Mouse (Mus musculus) limb, embryonic 15.5 days (tissue): Measurements from ENCODE around the gene Baiap2l2. TPM values are rescaled to one million over a fixed set of nuclear protein-coding genes. Genes with fewer than 3 reads are reported as not detected.

ENCODE experiments used
- ATAC-seq: fragments of 200-750 bp; cut with Nextera tagmentation; 2 replicates; pipeline ENCODE4 v1.8.0; 2017; ENCODE audit warnings: low read depth, moderate TSS enrichment; ENCODE audit not compliant: insufficient number of reproducible peaks, low FRiP score, low TSS enrichment
- H3K27ac ChIP-seq: fragments of 300-500 bp; sonication (generic); 2 replicates; pipeline ENCODE4 v1.5.1; 2015; ENCODE audit warnings: moderate library complexity, mild to moderate bottlenecking, inconsistent platforms
- H3K27me3 ChIP-seq: fragments of 300-500 bp; sonication (generic); 2 replicates; pipeline ENCODE4 v1.6.1; 2015; ENCODE audit warnings: inconsistent platforms
- H3K36me3 ChIP-seq: fragments of 300-500 bp; sonication (generic); 2 replicates; pipeline ENCODE4 v1.6.1; 2015; ENCODE audit warnings: inconsistent platforms
- H3K4me1 ChIP-seq: fragments of 300-500 bp; sonication (generic); 2 replicates; pipeline ENCODE4 v1.6.1; 2015; ENCODE audit warnings: inconsistent platforms
- H3K4me2 ChIP-seq: fragments of 300-500 bp; sonication (generic); 2 replicates; pipeline ENCODE4 v1.6.1; 2015; ENCODE audit warnings: mild to moderate bottlenecking, inconsistent platforms
- H3K4me3 ChIP-seq: fragments of 300-500 bp; sonication (generic); 2 replicates; pipeline ENCODE4 v1.5.1; 2015; ENCODE audit warnings: mild to moderate bottlenecking, inconsistent platforms
- H3K9ac ChIP-seq: fragments of 300-500 bp; sonication (generic); 2 replicates; pipeline ENCODE4 v1.6.1; 2015; ENCODE audit warnings: inconsistent platforms
- H3K9me3 ChIP-seq: fragments of 300-500 bp; sonication (generic); 2 replicates; pipeline ENCODE4 v1.6.1; 2016; ENCODE audit warnings: inconsistent platforms
- WGBS: fragments of 180-500 bp; shearing (Covaris S2); methylation state at CpG from one replicate; pipeline ENCODE4 v1.1.7; 2015; 5-methylcytosine and 5-hydroxymethylcytosine counted together
- polyA plus RNA-seq: library from polyadenylated mRNA; unstranded; fragments of >200 nt; fragmentation: Nextera tagmentation; extraction: Ambion mirVana; gene quantifications from 2 replicates; pipeline ENCODE4 v1.2.1, GENCODE M21; 2015

Gene Baiap2l2
- polyA plus RNA-seq, result 17.2 and 19.7 TPM in 2 replicates

DNA sequence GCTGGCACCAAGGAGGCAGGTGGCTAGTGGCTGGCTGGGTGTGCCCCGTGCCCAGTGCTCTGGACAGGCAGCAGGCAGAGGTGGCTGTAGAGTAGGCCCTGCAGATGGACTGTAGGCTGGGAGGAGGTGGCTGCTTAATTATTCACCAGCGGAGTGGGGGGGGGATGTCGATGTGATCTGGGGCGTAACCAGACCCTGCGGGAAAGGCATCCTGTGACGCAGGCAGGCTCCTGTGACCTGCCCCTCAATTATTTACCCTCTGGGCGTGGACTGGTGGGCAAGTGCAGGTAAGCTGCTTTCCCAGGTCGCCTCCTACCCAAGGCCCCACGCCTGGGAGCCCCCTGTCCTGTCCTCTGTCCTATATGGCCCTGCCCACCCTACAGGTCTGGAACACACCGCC lies at the start of gene Baiap2l2:
TSS of gene Baiap2l2 (minus strand) at position 139 of the 400 bp plus-strand sequence.
- ATAC-seq, result no peak
- Histone ChIP-seq H3K4me2 (no peak within 1 kb of the TSS), H3K36me3 (peaks cover 23% of the 10 kb centered on the region; the same call in 1 of the 2 replicates), H3K4me3 (no peak within 1 kb of the TSS), H3K9me3 (no peaks in the 10 kb centered on the region), H3K9ac (no peak within 1 kb of the TSS), H3K27me3 (no peaks in the 10 kb centered on the region), H3K4me1 (peaks cover 9% of the 10 kb centered on the region; the same call in 1 of the 2 replicates), H3K27ac (no peak within 1 kb of the TSS)
- WGBS, result 64% methylated on average over 10 of the region's 10 CpGs

DNA sequence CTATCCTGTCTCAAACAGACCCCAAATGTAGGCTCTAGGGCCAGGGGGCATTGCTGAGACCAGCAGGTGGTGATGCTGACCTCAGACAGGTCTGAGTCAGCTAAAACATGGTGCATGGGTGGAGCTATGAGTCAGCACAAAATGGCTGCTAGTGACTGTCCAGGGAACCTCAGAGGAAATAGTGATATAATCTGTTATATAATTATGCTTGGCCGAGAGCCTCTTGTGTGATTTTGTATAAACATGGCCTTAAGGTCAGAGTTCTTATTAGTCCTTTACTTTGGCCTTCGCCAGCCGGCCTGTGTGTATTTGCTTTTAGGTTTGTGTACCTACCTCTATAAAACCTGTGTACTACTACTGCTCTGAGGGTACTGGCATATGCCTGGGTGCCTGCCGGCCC lies 48.1 kb upstream of the Baiap2l2 start:
- Histone ChIP-seq H3K9ac (no peak overlapping the region), H3K27ac (no peak overlapping the region), H3K4me3 (no peak overlapping the region), H3K36me3 (no peaks in the 10 kb centered on the region), H3K27me3 (no peaks in the 10 kb centered on the region), H3K4me2 (no peak overlapping the region), H3K4me1 (no peaks in the 10 kb centered on the region), H3K9me3 (no peaks in the 10 kb centered on the region)
- WGBS, result 63% methylated on average over 4 of the region's 4 CpGs
- no peak for ATAC-seq

DNA sequence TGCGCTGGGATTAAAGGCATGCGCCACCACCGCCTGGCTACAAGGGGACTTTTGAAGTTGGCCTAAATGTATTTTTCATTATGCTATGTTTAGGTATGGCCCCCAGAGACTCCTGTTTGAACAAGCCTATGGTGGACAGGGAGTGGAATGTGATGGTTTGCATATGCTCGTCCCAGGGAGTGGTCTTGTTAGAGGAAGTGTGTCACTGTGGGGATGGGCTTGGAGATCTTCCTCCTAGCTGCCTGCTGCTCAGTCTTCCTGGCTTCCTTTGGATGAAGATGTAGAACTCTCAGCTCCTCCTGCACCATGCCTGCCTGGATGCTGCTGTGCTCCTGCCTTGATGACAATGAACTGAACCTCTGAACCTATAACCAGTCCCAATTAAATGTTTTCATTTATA lies 45.2 kb upstream of the Baiap2l2 start:
- ATAC-seq, result no peak
- WGBS, result 62% methylated on average over 4 of the region's 4 CpGs
- H3K36me3 ChIP-seq, result no peaks in the 10 kb centered on the region
- no peak overlapping the region for H3K4me2 ChIP-seq
- no peaks in the 10 kb centered on the region for H3K27me3 ChIP-seq
- H3K9ac ChIP-seq, result no peak overlapping the region
- H3K27ac ChIP-seq, result no peak overlapping the region
- no peak overlapping the region for H3K4me3 ChIP-seq
- no peaks in the 10 kb centered on the region for H3K9me3 ChIP-seq
- H3K4me1 ChIP-seq, result peaks cover 13% of the 10 kb centered on the region

DNA sequence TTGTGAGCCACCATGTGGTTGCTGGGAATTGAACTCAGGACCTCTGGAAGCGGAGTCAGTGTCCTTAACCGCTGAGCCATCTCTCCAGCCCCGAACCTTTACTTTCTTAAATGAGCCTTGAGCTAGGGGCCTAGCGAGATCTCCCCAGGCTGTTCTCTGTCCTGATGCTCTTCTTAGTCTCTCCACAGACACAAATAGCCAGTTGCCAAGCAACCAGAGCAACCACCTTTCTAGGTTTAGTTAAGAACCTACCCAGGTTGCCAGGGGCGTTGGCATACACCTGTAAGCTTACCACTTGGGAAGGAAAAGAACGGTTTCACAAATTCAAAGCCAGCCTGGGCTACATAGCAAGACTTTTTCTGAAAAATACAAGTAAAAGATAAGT lies 44.6 kb upstream of the Baiap2l2 start:
- 89% methylated on average over 6 of the region's 6 CpGs for WGBS

DNA sequence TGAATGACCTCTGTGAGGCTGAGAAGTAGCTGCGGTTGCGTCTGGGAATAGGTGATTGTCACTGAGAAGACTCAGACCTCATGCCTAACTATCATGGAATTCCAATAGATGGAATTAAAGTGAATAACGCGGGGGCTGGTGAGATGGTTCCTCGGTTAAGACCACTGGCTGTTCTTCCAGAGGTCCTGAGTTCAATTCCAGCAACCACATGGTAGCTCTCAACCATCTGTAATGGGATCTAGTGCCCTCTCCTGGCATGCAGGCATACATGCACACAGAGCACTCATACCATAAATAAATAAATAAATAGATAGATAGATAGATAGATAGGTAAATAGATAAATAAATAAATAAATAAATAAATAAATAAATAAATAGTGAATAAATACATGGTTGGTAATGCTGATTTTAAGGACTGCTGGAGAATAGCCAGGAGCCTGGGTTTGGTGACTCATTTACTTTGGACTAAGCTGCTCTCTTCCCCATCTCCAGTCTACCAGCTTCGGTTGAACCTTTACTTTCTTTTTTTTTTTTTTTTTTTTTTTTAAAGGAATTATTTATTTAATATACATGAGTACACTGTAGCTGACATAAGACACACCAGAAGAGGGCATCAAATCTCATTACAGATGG lies 44.1 kb upstream of the Baiap2l2 start:
- H3K9me3 ChIP-seq, result no peaks in the 10 kb centered on the region
- H3K4me3 ChIP-seq, result no peak overlapping the region
- no peak overlapping the region for H3K4me2 ChIP-seq
- WGBS, result 95% methylated on average over 6 of the region's 6 CpGs
- no peak for ATAC-seq
- H3K27me3 ChIP-seq, result no peaks in the 10 kb centered on the region
- no peak overlapping the region for H3K27ac ChIP-seq
- no peaks in the 10 kb centered on the region for H3K36me3 ChIP-seq
- peaks cover 15% of the 10 kb centered on the region for H3K4me1 ChIP-seq
- H3K9ac ChIP-seq, result no peak overlapping the region

More for the DNA sequence above, 44.6 kb upstream of the Baiap2l2 start:
- no peak for ATAC-seq
- Histone ChIP-seq H3K4me3 (no peak overlapping the region), H3K4me1 (peaks cover 13% of the 10 kb centered on the region), H3K27me3 (no peaks in the 10 kb centered on the region), H3K9me3 (no peaks in the 10 kb centered on the region), H3K36me3 (no peaks in the 10 kb centered on the region), H3K9ac (no peak overlapping the region), H3K27ac (no peak overlapping the region), H3K4me2 (no peak overlapping the region)

DNA sequence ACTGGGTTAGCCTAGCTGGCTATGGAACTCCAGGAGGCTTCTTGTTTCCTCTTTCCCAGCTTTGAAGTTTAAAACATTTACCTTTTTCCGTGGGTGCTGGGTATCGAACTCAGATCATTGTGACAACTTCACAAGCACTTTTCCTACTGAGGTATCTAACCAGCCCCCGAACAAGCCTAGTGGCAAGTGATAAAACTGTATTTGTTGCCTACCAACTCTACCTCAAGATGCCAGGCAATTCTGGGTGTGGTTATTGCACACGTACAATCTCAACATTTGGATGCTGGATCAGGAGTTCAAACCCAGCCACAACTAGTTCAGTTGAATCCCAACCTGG lies 43.6 kb upstream of the Baiap2l2 start:
- no peaks in the 10 kb centered on the region for H3K36me3 ChIP-seq
- H3K9ac ChIP-seq, result no peak overlapping the region
- no peaks in the 10 kb centered on the region for H3K27me3 ChIP-seq
- peaks cover 20% of the 10 kb centered on the region for H3K4me1 ChIP-seq
- no peak for ATAC-seq
- H3K9me3 ChIP-seq, result no peaks in the 10 kb centered on the region
- 92% methylated on average over 4 of the region's 4 CpGs for WGBS
- no peak overlapping the region for H3K27ac ChIP-seq
- no peak overlapping the region; the same call in 1 of the 2 replicates for H3K4me3 ChIP-seq
- H3K4me2 ChIP-seq, result no peak overlapping the region

DNA sequence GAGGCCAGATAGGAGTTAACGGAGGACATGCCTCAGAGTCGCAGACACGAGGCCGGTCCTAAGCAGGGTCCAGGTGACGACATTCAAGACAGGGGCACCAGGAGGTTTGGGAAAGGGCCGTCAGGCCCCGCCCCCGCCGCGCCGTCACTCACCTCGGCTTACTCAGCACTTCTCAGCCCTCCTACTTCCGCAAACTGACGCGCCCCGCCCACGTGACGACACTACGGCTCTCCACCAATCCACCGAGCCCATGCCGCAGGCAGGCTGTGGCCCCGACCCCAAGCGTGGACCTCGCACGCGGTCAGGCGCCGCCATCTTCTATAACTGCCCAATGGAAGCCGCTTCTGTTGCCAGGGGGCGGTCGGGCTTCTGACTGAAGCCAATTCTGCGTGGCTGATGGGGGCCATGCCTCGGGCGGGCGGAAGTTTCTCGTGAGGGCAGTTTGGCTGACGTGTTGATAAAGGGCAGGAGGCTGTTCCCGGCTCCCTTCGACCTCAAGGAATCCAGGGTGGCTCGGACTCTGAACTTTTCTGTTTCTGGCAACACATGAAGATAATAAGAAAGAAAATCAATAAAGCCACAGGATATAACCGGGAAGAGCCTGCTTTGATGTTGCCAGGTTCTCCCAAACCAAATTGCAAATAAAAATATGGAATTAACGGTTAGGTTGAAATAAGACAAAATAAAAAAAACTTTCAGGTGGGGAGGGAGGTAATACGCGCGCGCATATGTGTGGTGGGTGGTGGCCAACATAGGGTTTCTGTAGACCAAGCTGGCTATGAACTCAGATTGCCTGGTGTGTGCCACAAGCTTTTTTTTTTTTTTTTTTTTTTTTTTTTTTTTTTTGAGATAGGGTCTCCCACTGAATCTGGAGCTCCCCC lies 43.0 kb upstream of the Baiap2l2 start, which contains the start of gene Pla2g6:
TSS of gene Pla2g6 (minus strand) at position 333 of the 881 bp plus-strand sequence.
- ATAC-seq, result peak; percentile 97
- Histone ChIP-seq H3K4me1 (peaks cover 26% of the 10 kb centered on the region), H3K9me3 (no peaks in the 10 kb centered on the region), H3K27ac (peak within 1 kb of the TSS; percentile 85), H3K27me3 (no peaks in the 10 kb centered on the region), H3K4me2 (peak within 1 kb of the TSS; percentile 84), H3K9ac (peak within 1 kb of the TSS; percentile 56), H3K36me3 (no peaks in the 10 kb centered on the region), H3K4me3 (peak within 1 kb of the TSS; percentile 62)
- 2% methylated on average over 45 of the region's 46 CpGs for WGBS

DNA sequence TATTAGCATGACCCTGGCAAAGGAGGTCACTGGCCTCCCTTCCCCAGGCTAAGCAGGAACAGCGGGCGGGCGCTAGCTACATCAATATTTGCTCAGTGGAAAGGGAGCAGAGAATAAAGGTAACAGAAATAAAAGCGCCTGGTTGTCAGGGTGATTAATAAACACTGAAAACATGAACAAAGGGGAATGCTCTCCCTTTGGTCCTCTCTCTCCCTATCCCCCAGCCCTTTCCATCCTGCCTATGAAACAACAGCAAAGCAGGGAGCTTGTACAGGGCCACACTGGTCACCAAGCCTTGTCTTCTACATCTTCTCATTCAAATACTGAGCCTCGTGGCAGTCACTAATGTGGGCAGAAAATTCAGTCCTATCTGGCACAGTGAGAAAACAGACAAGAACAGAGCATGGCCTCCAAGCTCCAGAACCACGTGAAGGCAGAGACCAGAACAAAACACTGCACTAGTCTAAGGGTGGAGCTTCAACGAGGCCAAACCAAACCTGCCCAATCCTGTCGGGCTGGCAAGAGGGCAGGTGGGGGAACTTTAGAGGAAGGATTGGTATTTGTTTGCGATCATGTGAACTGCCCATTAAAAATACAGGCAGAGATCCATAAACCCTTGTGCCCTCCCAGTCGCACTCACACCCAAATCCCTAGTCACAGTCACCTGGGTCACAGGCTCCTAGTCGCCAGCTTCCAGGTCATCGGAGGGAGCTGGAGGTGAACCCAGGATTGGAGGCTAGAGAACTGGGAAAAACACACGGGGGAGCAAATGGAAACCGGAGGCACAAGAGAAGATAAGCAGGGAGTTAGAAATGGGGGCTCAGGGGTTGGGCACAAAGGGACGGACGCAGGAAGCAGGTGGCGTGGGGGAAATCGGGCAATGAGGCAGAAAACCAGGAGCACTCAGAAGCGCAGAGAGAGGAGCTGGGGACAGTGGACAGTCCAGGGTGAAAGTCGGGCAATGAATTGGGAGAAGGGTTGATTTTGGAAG lies 41.9 kb upstream of the Baiap2l2 start:
- Histone ChIP-seq H3K27me3 (no peaks in the 10 kb centered on the region), H3K4me1 (peaks cover 33% of the 10 kb centered on the region), H3K9ac (peak overlapping the region; percentile 56), H3K4me3 (peak overlapping the region; percentile 62), H3K36me3 (no peaks in the 10 kb centered on the region), H3K4me2 (peak overlapping the region; percentile 84), H3K27ac (peak overlapping the region; percentile 85), H3K9me3 (no peaks in the 10 kb centered on the region)
- WGBS, result 16% methylated on average over 20 of the region's 20 CpGs
- ATAC-seq, result peak; percentile 0; the same call in 1 of the 2 replicates

DNA sequence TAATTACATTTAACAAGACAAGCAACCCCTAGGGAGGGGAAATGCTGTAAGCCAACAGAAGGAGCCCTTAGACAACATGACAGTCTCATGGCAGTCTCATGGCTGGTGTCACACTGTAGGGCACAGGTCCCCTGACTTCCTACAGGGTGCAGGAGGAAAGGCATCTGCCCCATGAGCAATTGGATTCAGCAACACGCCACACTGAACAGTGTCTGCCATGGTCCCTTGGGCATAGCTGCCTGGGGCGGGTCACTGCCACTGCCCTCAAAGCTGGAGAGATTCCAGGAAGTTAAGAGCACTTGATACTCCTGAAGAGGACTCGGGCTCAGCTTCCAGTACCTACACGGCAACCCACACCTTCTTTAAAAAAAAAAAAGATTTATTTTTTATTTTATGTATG lies 40.9 kb upstream of the Baiap2l2 start:
- H3K27me3 ChIP-seq, result no peaks in the 10 kb centered on the region
- ATAC-seq, result no peak
- H3K9ac ChIP-seq, result no peak overlapping the region
- no peak overlapping the region for H3K4me2 ChIP-seq
- H3K36me3 ChIP-seq, result no peaks in the 10 kb centered on the region
- H3K9me3 ChIP-seq, result no peaks in the 10 kb centered on the region
- no peak overlapping the region for H3K27ac ChIP-seq
- peaks cover 33% of the 10 kb centered on the region for H3K4me1 ChIP-seq
- no peak overlapping the region for H3K4me3 ChIP-seq
- 72% methylated on average over 4 of the region's 4 CpGs for WGBS

DNA sequence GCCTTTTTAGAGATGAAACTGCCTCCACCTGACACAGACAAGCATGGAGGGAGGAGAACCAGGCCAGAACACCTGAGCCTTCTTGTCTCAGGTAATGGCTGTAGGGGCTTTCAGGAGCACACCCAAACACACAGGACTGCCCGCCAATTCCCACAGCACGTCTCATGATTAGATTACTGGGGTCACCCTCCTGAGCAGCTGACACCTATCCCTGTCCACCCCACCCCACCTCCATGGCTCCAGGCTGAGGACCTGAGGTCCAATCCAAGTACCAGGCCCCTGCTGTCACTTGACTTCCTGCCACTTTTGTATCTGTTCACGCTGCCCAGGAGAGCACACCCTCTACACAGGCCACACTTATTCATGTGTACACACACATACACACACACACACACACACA lies 40.4 kb upstream of the Baiap2l2 start:
- no peak overlapping the region for H3K9ac ChIP-seq
- no peak overlapping the region for H3K4me3 ChIP-seq
- H3K9me3 ChIP-seq, result no peaks in the 10 kb centered on the region
- H3K4me1 ChIP-seq, result peaks cover 33% of the 10 kb centered on the region
- H3K27ac ChIP-seq, result no peak overlapping the region
- WGBS, result 76% methylated on average over 3 of the region's 3 CpGs
- no peaks in the 10 kb centered on the region for H3K36me3 ChIP-seq
- no peaks in the 10 kb centered on the region for H3K27me3 ChIP-seq
- no peak overlapping the region for H3K4me2 ChIP-seq
- ATAC-seq, result no peak

DNA sequence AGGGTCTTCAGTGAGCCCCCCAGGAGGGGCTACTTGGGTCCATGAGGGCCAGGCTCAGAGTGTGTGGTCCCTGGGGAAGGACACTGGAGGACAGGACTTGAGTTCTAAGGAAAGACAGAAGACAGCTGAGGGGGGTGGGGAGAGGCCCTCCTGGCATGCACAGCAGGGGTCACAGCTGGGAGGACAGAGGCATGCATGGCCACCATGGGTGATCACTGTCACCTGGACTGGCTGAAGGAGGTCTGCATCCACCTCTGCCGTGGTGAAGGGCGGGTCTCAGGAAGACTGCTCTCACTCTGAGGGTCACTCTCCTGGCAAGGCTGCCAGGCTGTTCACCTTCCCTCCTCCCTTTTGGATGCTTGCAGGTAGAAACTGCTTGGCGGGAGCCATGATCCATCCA lies 39.0 kb upstream of the Baiap2l2 start:
- WGBS, result 89% methylated on average over 3 of the region's 3 CpGs
- Histone ChIP-seq H3K9me3 (no peaks in the 10 kb centered on the region), H3K4me2 (no peak overlapping the region), H3K27me3 (no peaks in the 10 kb centered on the region), H3K27ac (0 out of 2 replicates have a peak overlapping the region, but pooled peaks have one; percentile 55), H3K36me3 (no peaks in the 10 kb centered on the region), H3K4me1 (peaks cover 33% of the 10 kb centered on the region), H3K4me3 (no peak overlapping the region), H3K9ac (no peak overlapping the region)
- no peak for ATAC-seq
